Mouse (Mus musculus) forebrain, embryonic 13.5 days (tissue): ENCODE data around the gene Msi2. TPM values are rescaled to one million over a fixed set of nuclear protein-coding genes. Genes with fewer than 3 reads are reported as not detected.

Experiments used
- ATAC-seq: fragments of 200-750 bp; cut with Nextera tagmentation; 2 replicates; pipeline ENCODE4 v1.8.0; 2017
- H3K27ac ChIP-seq: fragments of 300-500 bp; sonication (generic); 2 replicates; pipeline ENCODE4 v1.5.1; 2015; ENCODE audit warnings: inconsistent platforms, mild to moderate bottlenecking, moderate library complexity
- H3K27me3 ChIP-seq: fragments of 300-500 bp; sonication (generic); 2 replicates; pipeline ENCODE4 v1.6.1; 2015; ENCODE audit warnings: mild to moderate bottlenecking, inconsistent platforms
- H3K36me3 ChIP-seq: fragments of 300-500 bp; sonication (generic); 2 replicates; pipeline ENCODE4 v1.6.1; 2015; ENCODE audit warnings: mild to moderate bottlenecking, inconsistent platforms; ENCODE audit not compliant: poor library complexity, severe bottlenecking
- H3K4me1 ChIP-seq: fragments of 300-500 bp; sonication (generic); 2 replicates; pipeline ENCODE4 v1.6.1; 2015; ENCODE audit warnings: inconsistent platforms
- H3K4me2 ChIP-seq: fragments of 300-500 bp; sonication (generic); 2 replicates; pipeline ENCODE4 v1.6.1; 2015; ENCODE audit warnings: inconsistent platforms, mild to moderate bottlenecking, moderate library complexity
- H3K4me3 ChIP-seq: fragments of 300-500 bp; sonication (generic); 2 replicates; pipeline ENCODE4 v1.5.1; 2015; ENCODE audit warnings: mild to moderate bottlenecking, inconsistent platforms
- H3K9ac ChIP-seq: fragments of 300-500 bp; sonication (generic); 2 replicates; pipeline ENCODE4 v1.6.1; 2015; ENCODE audit warnings: mild to moderate bottlenecking, inconsistent platforms
- H3K9me3 ChIP-seq: fragments of 300-500 bp; sonication (generic); replicated peaks from 2 replicates; pipeline ENCODE4 v1.6.1; 2016; ENCODE audit warnings: inconsistent platforms
- WGBS: fragments of 180-500 bp; shearing (Covaris S2); methylation state at CpG from one replicate; pipeline ENCODE4 v1.1.7; 2015; 5-methylcytosine and 5-hydroxymethylcytosine counted together
- polyA plus RNA-seq: library from polyadenylated mRNA; unstranded; fragments of >200 nt; fragmentation: Nextera tagmentation; extraction: Ambion mirVana; gene quantifications from 2 replicates; pipeline ENCODE4 v1.2.1, GENCODE M21; 2015

The Msi2 gene
- polyA plus RNA-seq, 1 experiment from 2014 or later = 31.5 TPM

DNA sequence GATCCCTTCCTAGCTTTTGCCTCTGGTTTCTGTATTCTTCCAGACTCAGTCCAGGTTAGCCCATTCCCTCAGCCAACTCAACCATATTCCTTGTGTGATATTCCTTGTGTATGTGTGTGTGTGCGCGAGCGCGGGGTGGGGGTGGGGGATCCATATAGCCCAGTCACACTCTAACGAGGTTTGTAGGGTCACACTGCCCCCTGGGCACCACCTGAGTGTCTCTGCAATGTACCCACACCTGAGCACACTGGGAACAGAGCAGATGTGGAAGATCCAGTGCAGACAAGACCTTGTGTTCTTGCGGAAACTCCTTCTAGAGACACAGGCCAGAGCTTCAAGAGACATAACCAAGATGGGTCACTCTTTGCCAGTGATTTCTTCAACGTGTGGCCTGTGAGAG, 72.5 kb downstream of the Msi2 start:
- Histone ChIP-seq H3K9ac (no peak overlapping the region), H3K4me3 (no peak overlapping the region), H3K4me1 (peaks cover 89% of the 10 kb centered on the region), H3K4me2 (peak overlapping the region; percentile 17; the same call in 1 of the 2 replicates), H3K27me3 (no peaks in the 10 kb centered on the region), H3K36me3 (peaks cover 17% of the 10 kb centered on the region; the same call in 1 of the 2 replicates), H3K9me3 (no peaks in the 10 kb centered on the region), H3K27ac (peak overlapping the region; percentile 89)
- ATAC-seq = no peak
- WGBS = 54% methylated on average over 7 of the region's 7 CpGs

- Histone ChIP-seq H3K4me3 (no peak overlapping the region), H3K27ac (peak overlapping the region; percentile 89), H3K4me2 (peak overlapping the region; percentile 17), H3K27me3 (no peaks in the 10 kb centered on the region), H3K9me3 (no peaks in the 10 kb centered on the region), H3K36me3 (peaks cover 24% of the 10 kb centered on the region; the same call in 1 of the 2 replicates), H3K4me1 (peaks cover 80% of the 10 kb centered on the region), H3K9ac (no peak overlapping the region)
- 3% methylated on average over 7 of the region's 7 CpGs for WGBS
- peak; percentile 20; the same call in 1 of the 2 replicates for ATAC-seq
Measured at GRCm38 (mm10) chr11:88644719-88645118, 73.6 kb downstream of the Msi2 start.

GRCm38 (mm10) chr11:88639862-88640261, 78.5 kb downstream of the Msi2 start:
- Histone ChIP-seq H3K36me3 (0 out of 2 replicates have a peak, but pooled peaks cover 15% of the 10 kb centered on the region), H3K9me3 (no peaks in the 10 kb centered on the region), H3K9ac (no peak overlapping the region), H3K4me1 (peaks cover 69% of the 10 kb centered on the region), H3K27me3 (no peaks in the 10 kb centered on the region), H3K27ac (0 out of 2 replicates have a peak overlapping the region, but pooled peaks have one; percentile 12), H3K4me2 (no peak overlapping the region), H3K4me3 (no peak overlapping the region)
- ATAC-seq = no peak
- WGBS = 54% methylated on average over 4 of the region's 4 CpGs

DNA sequence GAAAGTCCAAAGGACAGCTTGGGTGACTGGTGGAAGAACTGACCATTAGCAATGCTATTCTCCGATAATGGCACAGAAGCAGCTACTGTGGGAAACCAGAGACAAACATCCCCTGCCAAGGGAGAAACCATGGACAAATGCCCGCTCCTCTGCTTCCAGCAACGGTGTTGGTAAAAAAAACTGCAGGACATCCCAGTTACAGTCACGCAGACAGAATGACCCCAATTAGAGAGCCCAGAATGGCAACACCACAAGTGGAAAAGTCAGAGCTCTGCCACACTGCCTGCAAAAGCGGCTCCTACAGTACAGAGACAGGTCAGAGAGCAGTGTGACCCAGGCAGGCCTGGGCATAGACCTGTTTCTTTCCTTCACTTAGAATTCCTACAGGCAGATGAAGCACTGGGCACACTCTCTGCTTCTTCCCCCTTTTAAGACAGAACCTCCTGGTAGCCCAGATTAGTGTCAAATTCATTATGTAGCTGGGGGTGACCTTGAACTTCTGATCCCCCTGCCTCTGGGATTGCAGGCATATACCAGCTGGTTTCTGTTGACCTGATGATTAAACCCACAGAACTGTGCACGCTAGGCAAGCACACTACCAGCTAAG, 79.3 kb downstream of the Msi2 start:
- no peaks in the 10 kb centered on the region for H3K27me3 ChIP-seq
- 83% methylated on average over 6 of the region's 6 CpGs for WGBS
- ATAC-seq = no peak
- H3K4me1 ChIP-seq = peaks cover 65% of the 10 kb centered on the region
- peak overlapping the region; percentile 6; the same call in 1 of the 2 replicates for H3K27ac ChIP-seq
- no peak overlapping the region for H3K4me3 ChIP-seq
- H3K9ac ChIP-seq = no peak overlapping the region
- no peaks in the 10 kb centered on the region for H3K9me3 ChIP-seq
- no peak overlapping the region for H3K4me2 ChIP-seq
- 0 out of 2 replicates have a peak, but pooled peaks cover 15% of the 10 kb centered on the region for H3K36me3 ChIP-seq

GRCm38 (mm10) chr11:88638254-88638653, 80.1 kb downstream of the Msi2 start:
- 84% methylated on average over 2 of the region's 2 CpGs for WGBS
- Histone ChIP-seq H3K4me2 (no peak overlapping the region), H3K4me3 (no peak overlapping the region), H3K27ac (peak overlapping the region; percentile 6; the same call in 1 of the 2 replicates), H3K27me3 (no peaks in the 10 kb centered on the region), H3K36me3 (0 out of 2 replicates have a peak, but pooled peaks cover 18% of the 10 kb centered on the region), H3K9me3 (no peaks in the 10 kb centered on the region), H3K9ac (no peak overlapping the region), H3K4me1 (peaks cover 65% of the 10 kb centered on the region)
- ATAC-seq = no peak

DNA sequence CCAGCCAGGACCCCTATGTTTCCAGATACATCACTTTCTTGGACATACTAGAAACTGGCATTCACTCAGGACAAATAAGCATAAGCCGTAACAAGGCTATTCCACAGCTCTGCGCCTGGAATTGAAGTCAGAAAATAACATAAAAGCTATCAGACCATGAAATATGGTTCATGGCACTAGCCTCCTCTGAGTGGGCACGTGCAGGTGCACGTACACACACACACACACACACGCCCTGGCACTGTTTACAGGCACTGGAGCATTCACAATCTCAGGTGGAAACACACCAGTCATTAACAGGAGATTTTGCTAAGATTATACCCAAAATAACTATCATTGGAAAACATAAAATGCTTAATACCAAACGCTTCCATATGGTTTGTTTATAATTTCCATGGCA, 81.4 kb downstream of the Msi2 start:
- peaks cover 61% of the 10 kb centered on the region for H3K4me1 ChIP-seq
- no peaks in the 10 kb centered on the region for H3K27me3 ChIP-seq
- ATAC-seq = no peak
- no peak overlapping the region for H3K4me3 ChIP-seq
- no peak overlapping the region for H3K4me2 ChIP-seq
- no peak overlapping the region for H3K9ac ChIP-seq
- 0 out of 2 replicates have a peak, but pooled peaks cover 18% of the 10 kb centered on the region for H3K36me3 ChIP-seq
- 90% methylated on average over 6 of the region's 6 CpGs for WGBS
- no peaks in the 10 kb centered on the region for H3K9me3 ChIP-seq
- H3K27ac ChIP-seq = no peak overlapping the region

GRCm38 (mm10) chr11:88636319-88636718, 82.0 kb downstream of the Msi2 start:
- no peak overlapping the region for H3K4me3 ChIP-seq
- no peak for ATAC-seq
- no peaks in the 10 kb centered on the region for H3K27me3 ChIP-seq
- WGBS = 92% methylated on average over 5 of the region's 5 CpGs
- H3K4me1 ChIP-seq = peaks cover 60% of the 10 kb centered on the region
- no peak overlapping the region for H3K27ac ChIP-seq
- H3K9ac ChIP-seq = no peak overlapping the region
- 0 out of 2 replicates have a peak, but pooled peaks cover 12% of the 10 kb centered on the region for H3K36me3 ChIP-seq
- H3K9me3 ChIP-seq = no peaks in the 10 kb centered on the region
- no peak overlapping the region for H3K4me2 ChIP-seq

DNA sequence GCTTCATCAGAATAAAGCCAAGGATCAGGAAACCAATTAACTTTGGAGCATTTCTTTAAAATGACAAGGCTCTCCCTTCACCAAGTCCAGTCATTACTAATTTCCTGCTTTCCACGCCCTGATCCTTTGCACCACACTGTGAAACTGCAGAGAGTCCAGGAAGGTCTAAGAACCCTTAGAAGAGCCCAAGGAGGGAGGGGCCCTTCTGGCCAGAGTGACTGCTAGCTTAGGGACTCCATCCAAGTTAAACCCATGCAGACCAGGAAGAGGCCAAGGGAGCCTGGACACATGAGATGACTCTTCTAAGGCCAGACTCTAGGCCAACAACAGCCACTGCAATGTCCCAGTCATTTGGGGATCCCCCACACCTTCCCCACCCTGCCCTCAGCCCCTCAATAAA, 83.7 kb downstream of the Msi2 start:
- H3K4me1 ChIP-seq = peaks cover 70% of the 10 kb centered on the region
- no peak overlapping the region for H3K4me3 ChIP-seq
- no peaks in the 10 kb centered on the region for H3K27me3 ChIP-seq
- no peaks in the 10 kb centered on the region for H3K9me3 ChIP-seq
- H3K4me2 ChIP-seq = no peak overlapping the region
- no peak overlapping the region for H3K9ac ChIP-seq
- ATAC-seq = no peak
- no peak overlapping the region for H3K27ac ChIP-seq
- WGBS = 53% methylated on average over 1 of the region's 1 CpGs
- 0 out of 2 replicates have a peak, but pooled peaks cover 3% of the 10 kb centered on the region for H3K36me3 ChIP-seq

DNA sequence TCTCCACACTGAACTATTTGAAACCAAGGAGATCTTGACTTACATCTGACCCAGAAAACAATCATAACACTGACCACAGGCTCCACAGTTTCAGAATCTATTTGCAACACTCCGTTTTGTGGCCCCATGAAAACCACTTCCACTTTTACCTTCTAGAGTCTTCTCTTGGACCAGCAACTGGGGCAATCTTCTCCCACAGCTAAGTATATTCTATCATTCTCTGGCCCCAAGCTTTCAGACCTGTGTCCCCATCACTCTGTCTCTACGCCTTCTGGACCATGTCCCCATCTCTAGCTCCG, 86.4 kb downstream of the Msi2 start:
- no peak for ATAC-seq
- Histone ChIP-seq H3K9ac (no peak overlapping the region), H3K27me3 (no peaks in the 10 kb centered on the region), H3K27ac (peak overlapping the region; percentile 79), H3K4me2 (no peak overlapping the region), H3K4me3 (no peak overlapping the region), H3K4me1 (peaks cover 72% of the 10 kb centered on the region), H3K9me3 (no peaks in the 10 kb centered on the region), H3K36me3 (0 out of 2 replicates have a peak, but pooled peaks cover 3% of the 10 kb centered on the region)
- 89% methylated on average over 3 of the region's 3 CpGs for WGBS

DNA sequence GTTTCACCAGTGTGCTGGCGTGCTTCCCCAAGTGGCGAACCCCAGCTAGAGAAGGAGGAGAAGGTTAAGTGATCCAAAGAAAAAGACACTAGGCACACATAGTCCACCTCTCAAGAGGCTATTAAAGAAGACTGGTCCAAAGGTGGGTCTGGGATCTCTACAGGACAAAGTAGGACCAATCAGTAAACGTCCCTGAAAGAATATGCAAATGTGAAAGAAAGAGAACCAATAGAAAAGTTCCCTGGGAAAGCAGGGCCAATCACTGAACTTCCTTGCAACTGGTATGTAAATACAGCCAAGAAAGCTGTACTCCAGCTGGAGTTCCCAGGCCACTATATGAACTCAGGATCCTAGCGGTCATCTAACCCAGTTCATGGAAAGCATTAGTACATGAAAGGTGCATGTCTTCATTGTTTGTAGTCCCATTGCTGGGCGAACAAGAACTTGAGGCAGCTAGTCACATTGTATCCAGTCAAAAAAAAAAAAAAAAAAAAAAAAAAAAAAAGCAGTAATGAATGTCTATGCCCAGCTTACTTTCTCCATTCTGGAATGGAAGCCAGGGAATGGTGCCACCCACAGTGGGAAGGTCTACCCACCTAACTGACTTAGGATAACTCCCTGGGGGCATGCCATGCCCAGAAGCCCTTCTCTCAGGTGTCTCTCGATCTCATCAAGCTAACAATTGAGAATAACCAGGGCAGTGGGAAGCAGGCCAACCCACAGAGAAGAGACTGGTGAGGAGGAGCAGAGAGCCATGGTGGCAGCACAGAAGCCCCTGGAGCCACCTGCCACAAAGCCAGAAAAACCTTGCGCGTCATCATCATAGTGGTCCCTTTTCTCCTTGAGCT, 87.0 kb downstream of the Msi2 start:
- 0 out of 2 replicates have a peak, but pooled peaks cover 3% of the 10 kb centered on the region for H3K36me3 ChIP-seq
- peak overlapping the region; percentile 79 for H3K27ac ChIP-seq
- H3K9me3 ChIP-seq = no peaks in the 10 kb centered on the region
- H3K27me3 ChIP-seq = no peaks in the 10 kb centered on the region
- ATAC-seq = no peak
- peaks cover 72% of the 10 kb centered on the region for H3K4me1 ChIP-seq
- WGBS = 66% methylated on average over 8 of the region's 8 CpGs
- no peak overlapping the region for H3K4me3 ChIP-seq
- no peak overlapping the region for H3K4me2 ChIP-seq
- H3K9ac ChIP-seq = no peak overlapping the region

- Histone ChIP-seq H3K4me1 (peaks cover 82% of the 10 kb centered on the region), H3K4me2 (peak overlapping the region; percentile 38), H3K9ac (peak overlapping the region; percentile 57), H3K27me3 (no peaks in the 10 kb centered on the region), H3K4me3 (no peak overlapping the region), H3K27ac (peak overlapping the region; percentile 98), H3K36me3 (0 out of 2 replicates have a peak, but pooled peaks cover 3% of the 10 kb centered on the region), H3K9me3 (no peaks in the 10 kb centered on the region)
- WGBS = 1% methylated on average over 4 of the region's 4 CpGs
- ATAC-seq = peak; percentile 83
Measured at GRCm38 (mm10) chr11:88629619-88630018, 88.7 kb downstream of the Msi2 start.

GRCm38 (mm10) chr11:88629165-88629564, 89.1 kb downstream of the Msi2 start:
- peak overlapping the region; percentile 98 for H3K27ac ChIP-seq
- H3K36me3 ChIP-seq = 0 out of 2 replicates have a peak, but pooled peaks cover 3% of the 10 kb centered on the region
- H3K9ac ChIP-seq = peak overlapping the region; percentile 57
- WGBS = 27% methylated on average over 4 of the region's 4 CpGs
- ATAC-seq = peak; percentile 14; the same call in 1 of the 2 replicates
- H3K4me2 ChIP-seq = peak overlapping the region; percentile 38
- no peaks in the 10 kb centered on the region for H3K9me3 ChIP-seq
- peaks cover 85% of the 10 kb centered on the region for H3K4me1 ChIP-seq
- no peak overlapping the region for H3K4me3 ChIP-seq
- H3K27me3 ChIP-seq = no peaks in the 10 kb centered on the region
